Comparison of ENCODE assay signal across 17 mouse cellular contexts in genomic region chr5:13624754-13625153, GRCm38 (mm10).
A peak's percentile ranks its signal among the peaks of the same experiment; 100 is the strongest.
DNase-seq lines count a peak whose midpoint lies in the region; ATAC-seq and TF ChIP-seq lines count a peak whose summit lies in the region.
"Had no signal": no experiment of that assay in that cellular context is flagged by ENCODE, and none has a peak within 500 bp of the region (broad histone marks: within the 10 kb centered on the region; RNA-seq: fewer than 3 reads in every experiment).

No protein-coding gene starts in this region.

- no peak for TF ChIP-seq POLR2A in brain, embryonic 14.5 days (IDR thresholded peaks at IDR 0.05; ENCODE audit: borderline replicate concordance, extremely low read depth, insufficient read depth, insufficient read length, poor library complexity, severe bottlenecking)

- no peak overlapping the region for H3K27ac ChIP-seq in forebrain, embryonic 16.5 days (ENCODE audit: low read length)
- no peak overlapping the region for H3K27ac ChIP-seq in forebrain, embryonic 12.5 days
- no peak overlapping the region for H3K27ac ChIP-seq in midbrain, embryonic 13.5 days
- H3K27ac ChIP-seq: macrophage; neural tube, embryonic 13.5 days had no signal

- H3K36me3 ChIP-seq in forebrain, embryonic 16.5 days (ENCODE audit: control insufficient read depth, insufficient read depth): no peaks in the 10 kb centered on the region
- no peaks in the 10 kb centered on the region for H3K36me3 ChIP-seq in forebrain, embryonic 12.5 days (replicated peaks)
- no peaks in the 10 kb centered on the region for H3K36me3 ChIP-seq in midbrain, embryonic 13.5 days
- H3K36me3 ChIP-seq: neural tube, embryonic 13.5 days had no signal

- no peaks in the 10 kb centered on the region for H3K9me3 ChIP-seq in forebrain, embryonic 16.5 days (ENCODE audit: control insufficient read depth, low read length)
- no peaks in the 10 kb centered on the region for H3K9me3 ChIP-seq in forebrain, embryonic 12.5 days
- no peaks in the 10 kb centered on the region for H3K9me3 ChIP-seq in midbrain, embryonic 13.5 days
- H3K9me3 ChIP-seq: neural tube, embryonic 13.5 days had no signal

- H3K9ac ChIP-seq in forebrain, embryonic 16.5 days (replicated peaks; ENCODE audit: low read depth, low read length): no peak overlapping the region
- no peak overlapping the region for H3K9ac ChIP-seq in forebrain, embryonic 12.5 days
- H3K9ac ChIP-seq in midbrain, embryonic 13.5 days (replicated peaks): no peak overlapping the region
- H3K9ac ChIP-seq: neural tube, embryonic 13.5 days had no signal

- no peak for TF ChIP-seq CTCF in brain, embryonic 14.5 days (IDR thresholded peaks at IDR 0.05; ENCODE audit: borderline replicate concordance, extremely low read depth, insufficient read depth, insufficient read length)

- peak; percentile 71 for DNase-seq in brain, embryonic 14.5 days (ENCODE audit: low read depth)
- peak; percentile 11 for DNase-seq in fibroblast of lung, adult 2 months (ENCODE audit: low read depth)
- DNase-seq in adrenal gland, postnatal 10 days: no peak
- DNase-seq in heart, postnatal 36 days: no peak
- DNase-seq: adrenal gland, adult 8-10 months; cerebellum, adult 2 months; gastrocnemius, postnatal 10 days; left cerebral cortex, postnatal 4 days; lung, adult 18-20 months; spleen, adult 18-20 months had no signal

- WGBS in forebrain, embryonic 16.5 days: 18% methylated on average over 5 of the region's 5 CpGs
- 20% methylated on average over 5 of the region's 5 CpGs for WGBS in forebrain, embryonic 12.5 days
- 9% methylated on average over 5 of the region's 5 CpGs for WGBS in midbrain, embryonic 13.5 days

- peak; percentile 13; the same call in 1 of the 2 replicates for ATAC-seq in forebrain, embryonic 16.5 days
- no peak for ATAC-seq in forebrain, embryonic 12.5 days (ENCODE audit: low FRiP score)
- peak; percentile 65 for ATAC-seq in midbrain, embryonic 13.5 days
- no peak for ATAC-seq in granulocyte monocyte progenitor cell, adult 5-6 weeks (replicated peaks; ENCODE audit: poor library complexity, severe bottlenecking)
- ATAC-seq: inflammation-experienced regulatory T-cells, adult 6 months had no signal

- H3K27me3 ChIP-seq in forebrain, embryonic 16.5 days (replicated peaks; ENCODE audit: control insufficient read depth, insufficient read depth, low read length): no peaks in the 10 kb centered on the region
- peaks cover 15% of the 10 kb centered on the region; the same call in 1 of the 2 replicates for H3K27me3 ChIP-seq in forebrain, embryonic 12.5 days
- H3K27me3 ChIP-seq in midbrain, embryonic 13.5 days: peaks cover 54% of the 10 kb centered on the region

- intact Hi-C loops in heart, postnatal 36 days (cut with DNase I): no loop called here

- no peak overlapping the region for H3K4me3 ChIP-seq in forebrain, embryonic 16.5 days (replicated peaks; ENCODE audit: low read length)
- H3K4me3 ChIP-seq in forebrain, embryonic 12.5 days (replicated peaks): no peak overlapping the region
- no peak overlapping the region for H3K4me3 ChIP-seq in midbrain, embryonic 13.5 days (replicated peaks)
- H3K4me3 ChIP-seq: neural tube, embryonic 13.5 days had no signal

- H3K4me1 ChIP-seq in forebrain, embryonic 16.5 days (replicated peaks; ENCODE audit: control insufficient read depth, insufficient read depth, low read length): peaks cover 8% of the 10 kb centered on the region
- peaks cover 16% of the 10 kb centered on the region for H3K4me1 ChIP-seq in forebrain, embryonic 12.5 days
- H3K4me1 ChIP-seq in midbrain, embryonic 13.5 days (replicated peaks): peaks cover 9% of the 10 kb centered on the region

- H3K4me2 ChIP-seq in forebrain, embryonic 16.5 days (ENCODE audit: low read length): no peak overlapping the region
- H3K4me2 ChIP-seq in forebrain, embryonic 12.5 days: no peak overlapping the region
- H3K4me2 ChIP-seq in midbrain, embryonic 13.5 days (replicated peaks): no peak overlapping the region
- H3K4me2 ChIP-seq: neural tube, embryonic 13.5 days had no signal

Comparison
In these comparisons a context has a peak if more than half of its experiments do, and no peak if none do; other contexts are left out.
1. ATAC-seq: peak in forebrain, embryonic 16.5 days (single experiment) and midbrain, embryonic 13.5 days (single experiment); none in forebrain, embryonic 12.5 days (single experiment) and granulocyte monocyte progenitor cell, adult 5-6 weeks (single experiment).
2. DNase-seq: peak in brain, embryonic 14.5 days (single experiment) and fibroblast of lung, adult 2 months (single experiment); none in adrenal gland, postnatal 10 days (single experiment) and heart, postnatal 36 days (0 of 2).